ENCODE assay signal across 20 mouse cellular contexts in genomic region chr11:85527261-85527660, GRCm38 (mm10).
A peak's percentile ranks its signal among the peaks of the same experiment; 100 is the strongest.
DNase-seq lines count a peak whose midpoint lies in the region; ATAC-seq and TF ChIP-seq lines count a peak whose summit lies in the region.
"Had no signal": no experiment of that assay in that cellular context is flagged by ENCODE, and none has a peak within 500 bp of the region (broad histone marks: within the 10 kb centered on the region; RNA-seq: fewer than 3 reads in every experiment).

No protein-coding gene starts in this region.

- no peak for TF ChIP-seq CTCF in brain, embryonic 14.5 days (IDR thresholded peaks at IDR 0.05; ENCODE audit: borderline replicate concordance, extremely low read depth, insufficient read depth, insufficient read length)
- no peak for TF ChIP-seq CTCF in cerebellum, adult 2 months (IDR thresholded peaks at IDR 0.05; ENCODE audit: borderline replicate concordance, insufficient read depth, low read depth, low read length)

- H3K9ac ChIP-seq in hindbrain, embryonic 11.5 days (ENCODE audit: low read depth, low read length): no peak overlapping the region
- H3K9ac ChIP-seq in hindbrain, embryonic 14.5 days: no peak overlapping the region
- no peak overlapping the region for H3K9ac ChIP-seq in ES-E14 (ENCODE audit: insufficient read depth, low read depth, low read length, poor library complexity, severe bottlenecking)
- H3K9ac ChIP-seq in embryonic facial prominence, embryonic 12.5 days: no peak overlapping the region
- H3K9ac ChIP-seq: liver, embryonic 12.5 days; lung, embryonic 14.5 days; midbrain, embryonic 13.5 days had no signal

- no peaks in the 10 kb centered on the region for H3K36me3 ChIP-seq in hindbrain, embryonic 11.5 days (ENCODE audit: control insufficient read depth, insufficient read depth, low read length)
- no peaks in the 10 kb centered on the region for H3K36me3 ChIP-seq in hindbrain, embryonic 14.5 days (replicated peaks; ENCODE audit: control insufficient read depth, insufficient read depth)
- no peaks in the 10 kb centered on the region for H3K36me3 ChIP-seq in ES-E14 (ENCODE audit: control insufficient read depth, insufficient read depth, low read length, poor library complexity, severe bottlenecking)
- no peaks in the 10 kb centered on the region for H3K36me3 ChIP-seq in embryonic facial prominence, embryonic 12.5 days
- H3K36me3 ChIP-seq: forebrain, embryonic 10.5 days; liver, embryonic 12.5 days; midbrain, embryonic 13.5 days had no signal

- peaks cover 10% of the 10 kb centered on the region for H3K4me1 ChIP-seq in hindbrain, embryonic 11.5 days (replicated peaks; ENCODE audit: control insufficient read depth, insufficient read depth, low read length)
- peaks cover 14% of the 10 kb centered on the region for H3K4me1 ChIP-seq in hindbrain, embryonic 14.5 days (replicated peaks; ENCODE audit: control insufficient read depth, insufficient read depth, low read length)
- H3K4me1 ChIP-seq in ES-E14 (ENCODE audit: control insufficient read depth in 2 of 2, insufficient read depth in 2 of 2, low read length in 2 of 2, poor library complexity in 1 of 2): peaks cover 0 to 12% of the 10 kb centered on the region in 2 experiments; a peak in 1 of 4 replicates
- H3K4me1 ChIP-seq in embryonic facial prominence, embryonic 12.5 days: peaks cover 47% of the 10 kb centered on the region
- H3K4me1 ChIP-seq in cerebellum, adult 2 months (ENCODE audit: control insufficient read depth, insufficient read depth, low read length): peaks cover 9% of the 10 kb centered on the region

- in situ Hi-C loops in ES-E14 (cut with MboI; ENCODE audit: low sequenced_read_pairs in 2 of 2, unreplicated experiment in 2 of 2): no loop called here

- H3K9me3 ChIP-seq in hindbrain, embryonic 11.5 days (ENCODE audit: control insufficient read depth, low read length): no peaks in the 10 kb centered on the region
- H3K9me3 ChIP-seq in hindbrain, embryonic 14.5 days (ENCODE audit: control insufficient read depth, low read length): no peaks in the 10 kb centered on the region
- no peaks in the 10 kb centered on the region for H3K9me3 ChIP-seq in ES-E14 (ENCODE audit: control insufficient read depth, insufficient read depth, low read depth, low read length)
- no peaks in the 10 kb centered on the region for H3K9me3 ChIP-seq in embryonic facial prominence, embryonic 12.5 days
- H3K9me3 ChIP-seq: forebrain, embryonic 10.5 days; liver, embryonic 12.5 days; midbrain, embryonic 13.5 days had no signal

- H3K27me3 ChIP-seq in hindbrain, embryonic 11.5 days (ENCODE audit: control insufficient read depth, insufficient read depth, low read length): peaks cover 8% of the 10 kb centered on the region
- peaks cover 34% of the 10 kb centered on the region for H3K27me3 ChIP-seq in hindbrain, embryonic 14.5 days (ENCODE audit: control insufficient read depth, insufficient read depth, low read length)
- H3K27me3 ChIP-seq in embryonic facial prominence, embryonic 12.5 days: no peaks in the 10 kb centered on the region; the same call in 1 of the 2 replicates
- H3K27me3 ChIP-seq in cerebellum, adult 2 months (ENCODE audit: control insufficient read depth, insufficient read depth, low read length): no peaks in the 10 kb centered on the region

- ATAC-seq in hindbrain, embryonic 11.5 days (ENCODE audit: low FRiP score): no peak
- no peak for ATAC-seq in hindbrain, embryonic 14.5 days (ENCODE audit: low FRiP score)
- ATAC-seq in embryonic facial prominence, embryonic 12.5 days (ENCODE audit: insufficient number of reproducible peaks, insufficient read depth, low FRiP score, low TSS enrichment): no peak
- ATAC-seq: inflammation-experienced regulatory T-cells, adult 6 months; liver, embryonic 12.5 days; midbrain, embryonic 13.5 days had no signal

- peak; percentile 33 for DNase-seq in hindbrain, embryonic 11.5 days (ENCODE audit: low spot score)
- no peak for DNase-seq in hindbrain, embryonic 14.5 days (ENCODE audit: low spot score)
- peak; percentile 15 for DNase-seq in ES-E14 (ENCODE audit: low read depth, low spot score)
- peak; percentile 35 for DNase-seq in brain, embryonic 14.5 days (ENCODE audit: low read depth)
- no peak for DNase-seq in cerebellum, adult 2 months
- DNase-seq in right cerebral cortex, postnatal 36 days (ENCODE audit: low spot score in 2 of 2): no peak
- DNase-seq in T-cell, adult 2 months (ENCODE audit: low spot score): no peak
- DNase-seq: adrenal gland, adult 2 months; cerebellum, adult 9-11 months; gastrocnemius, postnatal 25 days; heart, postnatal 4 days; lung, embryonic 14.5 days; lung, postnatal 4 days; right cerebral cortex, postnatal 25 days; thymus, postnatal 25 days had no signal

- no peak overlapping the region for H3K4me2 ChIP-seq in hindbrain, embryonic 11.5 days (replicated peaks; ENCODE audit: low read depth, low read length)
- no peak overlapping the region for H3K4me2 ChIP-seq in hindbrain, embryonic 14.5 days (replicated peaks)
- H3K4me2 ChIP-seq in embryonic facial prominence, embryonic 12.5 days (replicated peaks): no peak overlapping the region
- H3K4me2 ChIP-seq: liver, embryonic 12.5 days; midbrain, embryonic 13.5 days had no signal

- TF ChIP-seq POLR2A in brain, embryonic 14.5 days (IDR thresholded peaks at IDR 0.05; ENCODE audit: borderline replicate concordance, extremely low read depth, insufficient read depth, insufficient read length, poor library complexity, severe bottlenecking): no peak
- no peak for TF ChIP-seq POLR2A in cerebellum, adult 2 months (IDR thresholded peaks at IDR 0.05; ENCODE audit: borderline replicate concordance, insufficient read depth, low read length)

- 21% methylated on average over 5 of the region's 5 CpGs for WGBS in hindbrain, embryonic 11.5 days
- WGBS in hindbrain, embryonic 14.5 days: 31% methylated on average over 5 of the region's 5 CpGs
- WGBS in embryonic facial prominence, embryonic 12.5 days: 25% methylated on average over 5 of the region's 5 CpGs
- WGBS in cerebellum, adult 2 months: 76% methylated on average over 5 of the region's 5 CpGs

- H3K27ac ChIP-seq in hindbrain, embryonic 11.5 days (ENCODE audit: low read depth, low read length): no peak overlapping the region
- H3K27ac ChIP-seq in hindbrain, embryonic 14.5 days: no peak overlapping the region
- no peak overlapping the region for H3K27ac ChIP-seq in ES-E14 (ENCODE audit: insufficient read depth, low read depth, low read length, poor library complexity, severe bottlenecking)
- H3K27ac ChIP-seq in embryonic facial prominence, embryonic 12.5 days: peak overlapping the region; percentile 5; the same call in 1 of the 2 replicates
- H3K27ac ChIP-seq in cerebellum, adult 2 months (ENCODE audit: insufficient read depth, low read length): no peak overlapping the region
- H3K27ac ChIP-seq: forebrain, embryonic 10.5 days; liver, embryonic 12.5 days; midbrain, embryonic 13.5 days had no signal

- H3K4me3 ChIP-seq in hindbrain, embryonic 11.5 days (ENCODE audit: low read depth, low read length): no peak overlapping the region
- no peak overlapping the region for H3K4me3 ChIP-seq in hindbrain, embryonic 14.5 days (replicated peaks; ENCODE audit: low read length)
- no peak overlapping the region for H3K4me3 ChIP-seq in ES-E14 (ENCODE audit: insufficient read depth in 1 of 2, low read depth in 1 of 2, low read length in 2 of 2, poor library complexity in 1 of 2, severe bottlenecking in 1 of 2)
- H3K4me3 ChIP-seq in embryonic facial prominence, embryonic 12.5 days: no peak overlapping the region
- H3K4me3 ChIP-seq in cerebellum, adult 2 months (replicated peaks; ENCODE audit: insufficient read depth, low read depth, low read length): no peak overlapping the region
- H3K4me3 ChIP-seq: forebrain, embryonic 10.5 days; liver, embryonic 12.5 days; midbrain, embryonic 13.5 days had no signal

TF ChIP-seq in ES-E14, 5 proteins besides CTCF, POLR2A, EP300 and RAD21:
- TF ChIP-seq ZC3H11A (IDR thresholded peaks at IDR 0.05; ENCODE audit: borderline replicate concordance, low read depth, low read length): no peak
- no peak for TF ChIP-seq CHD2 (IDR thresholded peaks at IDR 0.05; ENCODE audit: low read depth, low read length)
- no peak for TF ChIP-seq ZNF384 (IDR thresholded peaks at IDR 0.05; ENCODE audit: low read depth, low read length)
- TF ChIP-seq HCFC1 (IDR thresholded peaks at IDR 0.05; ENCODE audit: borderline replicate concordance, insufficient read depth, low read length): no peak
- no peak for TF ChIP-seq MAFK (IDR thresholded peaks at IDR 0.05; ENCODE audit: insufficient read depth, low read depth, low read length)

Comparison
In these comparisons a context has a peak if more than half of its experiments do, and no peak if none do; other contexts are left out.
1. DNase-seq: peak in hindbrain, embryonic 11.5 days (single experiment), ES-E14 (single experiment) and brain, embryonic 14.5 days (single experiment); none in hindbrain, embryonic 14.5 days (single experiment), cerebellum, adult 2 months (0 of 2), right cerebral cortex, postnatal 36 days (0 of 2) and T-cell, adult 2 months (single experiment).